Mouse (Mus musculus): ENCODE data around the gene Dbp.

The Dbp gene

GRCm38 (mm10) chr7:45723781-45724180 lies 18.9 kb downstream of the Dbp start:
- no peak for DNase-seq (ENCODE audit: low spot score in 2 of 2)

- no peak for DNase-seq (ENCODE audit: low spot score in 2 of 2)
These were observed 20.3 kb downstream of the Dbp start for GRCm38 (mm10) chr7:45725151-45725550.

GRCm38 (mm10) chr7:45725713-45726112 lies 20.8 kb downstream of the Dbp start, which contains the start of gene Spaca4:
Gene Spaca4, minus strand, starts transcription at chr7:45725813.
- DNase-seq (ENCODE audit: low spot score in 2 of 2): no peak

- no peak for DNase-seq (ENCODE audit: low spot score in 2 of 2)
These were observed 21.5 kb downstream of the Dbp start for GRCm38 (mm10) chr7:45726419-45726818.

- DNase-seq (ENCODE audit: low spot score in 2 of 2): no peak
These were observed 22.7 kb downstream of the Dbp start for GRCm38 (mm10) chr7:45727625-45728024.

- DNase-seq (ENCODE audit: low spot score in 2 of 2): no peak
These were observed 26.0 kb downstream of the Dbp start for GRCm38 (mm10) chr7:45730727-45731431.

- no peak for DNase-seq (ENCODE audit: low spot score in 2 of 2)
These were observed 28.6 kb downstream of the Dbp start for GRCm38 (mm10) chr7:45733477-45733876.

GRCm38 (mm10) chr7:45739162-45739763 lies 34.4 kb downstream of the Dbp start:
- DNase-seq (ENCODE audit: low spot score in 2 of 2): peak; percentile 53 to 64

GRCm38 (mm10) chr7:45739820-45740219 lies 34.9 kb downstream of the Dbp start:
- no peak for DNase-seq (ENCODE audit: low spot score in 2 of 2)

GRCm38 (mm10) chr7:45741308-45741707 lies 36.4 kb downstream of the Dbp start:
- DNase-seq (ENCODE audit: low spot score in 2 of 2): no peak

GRCm38 (mm10) chr7:45741777-45742176 lies 36.9 kb downstream of the Dbp start:
- no peak for DNase-seq (ENCODE audit: low spot score in 2 of 2)

- DNase-seq (ENCODE audit: low spot score in 2 of 2): no peak
These were observed 37.5 kb downstream of the Dbp start for GRCm38 (mm10) chr7:45742338-45742737.

GRCm38 (mm10) chr7:45744387-45744786 lies 39.5 kb downstream of the Dbp start:
- DNase-seq (ENCODE audit: low spot score in 2 of 2): peak; percentile 26 to 53

- no peak for DNase-seq (ENCODE audit: low spot score in 2 of 2)
These were observed 41.6 kb downstream of the Dbp start for GRCm38 (mm10) chr7:45746518-45746917.

- no peak for DNase-seq (ENCODE audit: low spot score in 2 of 2)
These were observed 42.6 kb downstream of the Dbp start for GRCm38 (mm10) chr7:45747450-45747849.

- no peak for DNase-seq (ENCODE audit: low spot score in 2 of 2)
These were observed 43.2 kb downstream of the Dbp start for GRCm38 (mm10) chr7:45748110-45748509.

GRCm38 (mm10) chr7:45749401-45749800 lies 44.5 kb downstream of the Dbp start:
- DNase-seq (ENCODE audit: low spot score in 2 of 2): no peak

GRCm38 (mm10) chr7:45750162-45750561 lies 45.3 kb downstream of the Dbp start:
- no peak for DNase-seq (ENCODE audit: low spot score in 2 of 2)

GRCm38 (mm10) chr7:45755703-45756102 lies 50.8 kb downstream of the Dbp start:
- DNase-seq (ENCODE audit: low spot score in 2 of 2): no peak

- peak; percentile 48 to 55 for DNase-seq (ENCODE audit: low spot score in 2 of 2)
These were observed 54.5 kb downstream of the Dbp start for GRCm38 (mm10) chr7:45759400-45759799.

Data from urinary bladder, adult 18-20 months (tissue).